Mouse (Mus musculus) kidney, adult 2 months (tissue): ENCODE data around the gene Ctnna2. TPM values are rescaled to one million over a fixed set of nuclear protein-coding genes. Genes with fewer than 3 reads are reported as not detected.

Experiments used
- DNase-seq: peaks from one replicate; pipeline ENCODE4 v3.0.0; 2021
- H3K27ac ChIP-seq: fragments of 200-500 bp; 2 replicates; pipeline ENCODE4 v1.5.1; 2012; ENCODE audit warnings: low read depth, low read length, control low read depth, inconsistent platforms; ENCODE audit not compliant: insufficient read depth
- H3K27me3 ChIP-seq: fragments of 200-500 bp; replicated peaks from 2 replicates; pipeline ENCODE4 v1.6.1; 2012; ENCODE audit warnings: mild to moderate bottlenecking, moderate library complexity, low read length, inconsistent platforms; ENCODE audit not compliant: control insufficient read depth, insufficient read depth
- H3K36me3 ChIP-seq: fragments of 200-500 bp; 2 replicates; pipeline ENCODE4 v1.6.1; 2012; ENCODE audit warnings: mild to moderate bottlenecking, moderate library complexity, low read length, inconsistent platforms; ENCODE audit not compliant: control insufficient read depth, insufficient read depth
- H3K4me1 ChIP-seq: fragments of 200-500 bp; 2 replicates; pipeline ENCODE4 v1.6.1; 2011; ENCODE audit warnings: low read length; ENCODE audit not compliant: control insufficient read depth, insufficient read depth
- H3K4me3 ChIP-seq: fragments of 200-500 bp; 2 replicates; pipeline ENCODE4 v1.5.1; 2011; ENCODE audit warnings: mild to moderate bottlenecking, low read depth, low read length, control low read depth; ENCODE audit not compliant: insufficient read depth
- CTCF ChIP-seq: fragments of 200-500 bp; conservative IDR thresholded peaks from 2 replicates; pipeline ENCODE4 v1.5.1; 2011; ENCODE audit warnings: low read depth, mild to moderate bottlenecking, control low read depth, low read length, moderate library complexity, mixed read lengths; ENCODE audit not compliant: insufficient read depth, insufficient read length
- POLR2A ChIP-seq: fragments of 200-500 bp; IDR thresholded peaks from one replicate; pipeline ENCODE4 v1.6.1; 2011; ENCODE audit warnings: low read depth, low read length, control low read depth
- WGBS: fragments of 180-500 bp; shearing (Covaris S2); methylation state at CpG from one replicate; pipeline ENCODE4 v1.1.7; 2018; 5-methylcytosine and 5-hydroxymethylcytosine counted together
- polyA plus RNA-seq: library from polyadenylated mRNA; depleted of rRNA; stranded (reverse); fragments of >200 nt; gene quantifications from 2 replicates; pipeline ENCODE4 v1.2.3, GENCODE M21; 2012

Ctnna2 gene
- polyA plus RNA-seq, 1 experiment = 0.80 TPM

- H3K36me3 ChIP-seq = no peaks in the 10 kb centered on the region
- H3K4me3 ChIP-seq = no peak overlapping the region
- H3K27ac ChIP-seq = no peak overlapping the region
- no peak for TF ChIP-seq CTCF
- no peak for TF ChIP-seq POLR2A
- DNase-seq = peak; percentile 2
- H3K27me3 ChIP-seq = no peaks in the 10 kb centered on the region
- no peaks in the 10 kb centered on the region for H3K4me1 ChIP-seq
- WGBS = 77% methylated on average over 4 of the region's 4 CpGs
These were observed 549.1 kb downstream of the Ctnna2 start for GRCm38 (mm10) chr6:77430381-77430780.

- DNase-seq = no peak
- H3K27ac ChIP-seq = no peak overlapping the region
- H3K27me3 ChIP-seq = no peaks in the 10 kb centered on the region
- H3K4me1 ChIP-seq = no peaks in the 10 kb centered on the region
- H3K36me3 ChIP-seq = no peaks in the 10 kb centered on the region
- TF ChIP-seq CTCF (no peak), POLR2A (no peak)
- H3K4me3 ChIP-seq = no peak overlapping the region
These were observed 553.8 kb downstream of the Ctnna2 start for GRCm38 (mm10) chr6:77425746-77426145.

GRCm38 (mm10) chr6:77424826-77425225, 554.7 kb downstream of the Ctnna2 start:
- no peak overlapping the region for H3K27ac ChIP-seq
- H3K36me3 ChIP-seq = no peaks in the 10 kb centered on the region
- 65% methylated on average over 4 of the region's 4 CpGs for WGBS
- H3K4me3 ChIP-seq = no peak overlapping the region
- peak; percentile 46 for DNase-seq
- no peaks in the 10 kb centered on the region for H3K27me3 ChIP-seq
- TF ChIP-seq POLR2A = no peak
- TF ChIP-seq CTCF = no peak
- H3K4me1 ChIP-seq = no peaks in the 10 kb centered on the region

GRCm38 (mm10) chr6:77421564-77422139, 557.8 kb downstream of the Ctnna2 start:
- TF ChIP-seq POLR2A (no peak), CTCF (no peak)
- no peaks in the 10 kb centered on the region for H3K27me3 ChIP-seq
- WGBS = 58% methylated on average over 3 of the region's 3 CpGs

GRCm38 (mm10) chr6:77416999-77417398, 562.5 kb downstream of the Ctnna2 start:
- no peak for DNase-seq
- Histone ChIP-seq H3K4me1 (no peaks in the 10 kb centered on the region), H3K36me3 (no peaks in the 10 kb centered on the region), H3K4me3 (no peak overlapping the region), H3K27ac (no peak overlapping the region), H3K27me3 (no peaks in the 10 kb centered on the region)
- TF ChIP-seq POLR2A = no peak
- TF ChIP-seq CTCF = no peak
- 74% methylated on average over 1 of the region's 1 CpGs for WGBS

More at GRCm38 (mm10) chr6:77421564-77422139, 557.8 kb downstream of the Ctnna2 start:
- Histone ChIP-seq H3K36me3 (no peaks in the 10 kb centered on the region), H3K4me3 (no peak overlapping the region), H3K27ac (no peak overlapping the region), H3K4me1 (no peaks in the 10 kb centered on the region)
- DNase-seq = no peak

GRCm38 (mm10) chr6:77413530-77413929, 566.0 kb downstream of the Ctnna2 start:
- no peak overlapping the region for H3K27ac ChIP-seq
- H3K27me3 ChIP-seq = no peaks in the 10 kb centered on the region
- WGBS = 91% methylated on average over 1 of the region's 1 CpGs
- H3K4me1 ChIP-seq = no peaks in the 10 kb centered on the region
- TF ChIP-seq CTCF = no peak
- no peak for TF ChIP-seq POLR2A
- no peak overlapping the region for H3K4me3 ChIP-seq
- no peaks in the 10 kb centered on the region for H3K36me3 ChIP-seq
- no peak for DNase-seq

- H3K4me3 ChIP-seq = no peak overlapping the region
- TF ChIP-seq POLR2A = no peak
- H3K36me3 ChIP-seq = no peaks in the 10 kb centered on the region
- WGBS = 73% methylated on average over 5 of the region's 5 CpGs
- no peaks in the 10 kb centered on the region for H3K4me1 ChIP-seq
- DNase-seq = no peak
- H3K27me3 ChIP-seq = no peaks in the 10 kb centered on the region
- no peak overlapping the region for H3K27ac ChIP-seq
These were observed 571.0 kb downstream of the Ctnna2 start for GRCm38 (mm10) chr6:77408481-77408880.

GRCm38 (mm10) chr6:77400751-77401150, 578.7 kb downstream of the Ctnna2 start:
- Histone ChIP-seq H3K27me3 (no peaks in the 10 kb centered on the region), H3K27ac (0 out of 2 replicates have a peak overlapping the region, but pooled peaks have one; percentile 31), H3K4me1 (peaks cover 9% of the 10 kb centered on the region; the same call in 1 of the 2 replicates), H3K36me3 (no peaks in the 10 kb centered on the region), H3K4me3 (no peak overlapping the region)
- WGBS = 56% methylated on average over 6 of the region's 6 CpGs
- DNase-seq = peak; percentile 80
- TF ChIP-seq POLR2A (no peak), CTCF (no peak)
